Mouse (Mus musculus) cortical plate, adult 2 months (tissue): ENCODE results near the gene Cpox.

Experiments used
- CTCF ChIP-seq: fragments of 200-500 bp; IDR thresholded peaks from 2 replicates; pipeline ENCODE4 v1.5.1; 2011; ENCODE audit warnings: mild to moderate bottlenecking, control low read depth, low read length; ENCODE audit not compliant: insufficient read depth; ENCODE audit errors: extremely low read depth
- POLR2A ChIP-seq: fragments of 200-500 bp; IDR thresholded peaks from 2 replicates; pipeline ENCODE4 v1.6.1; 2011; ENCODE audit warnings: mild to moderate bottlenecking, low read length, control low read depth; ENCODE audit not compliant: insufficient read depth; ENCODE audit errors: extremely low read depth

DNA sequence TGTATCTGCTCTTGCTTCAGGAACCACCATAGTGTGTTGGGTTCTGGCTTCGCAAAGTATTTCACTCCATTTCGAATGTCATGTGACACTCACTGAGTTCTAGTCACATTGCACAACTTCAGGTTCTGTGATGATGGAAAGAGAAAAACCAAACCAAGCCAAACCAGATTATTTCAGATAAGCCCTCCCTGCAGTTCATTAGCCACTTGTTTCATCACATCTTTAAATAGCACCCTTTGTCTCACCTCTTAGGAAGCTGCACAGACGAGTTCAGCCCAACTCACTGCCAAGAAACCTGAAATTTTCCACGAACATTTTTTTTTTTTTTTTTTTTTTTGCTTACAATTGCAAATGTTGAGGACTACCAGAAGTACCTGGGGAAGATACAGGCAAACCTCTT is 76.6 kb downstream of the Cpox start:
- TF ChIP-seq CTCF (no peak), POLR2A (no peak)
